Mouse (Mus musculus): Measurements from ENCODE around the gene Kdm1a. TPM values are rescaled to one million over a fixed set of nuclear protein-coding genes. Genes with fewer than 3 reads are reported as not detected.

The Kdm1a gene
- polyA plus RNA-seq, 2 experiments from 2014 or later: 21.0 to 25.9 TPM

DNA sequence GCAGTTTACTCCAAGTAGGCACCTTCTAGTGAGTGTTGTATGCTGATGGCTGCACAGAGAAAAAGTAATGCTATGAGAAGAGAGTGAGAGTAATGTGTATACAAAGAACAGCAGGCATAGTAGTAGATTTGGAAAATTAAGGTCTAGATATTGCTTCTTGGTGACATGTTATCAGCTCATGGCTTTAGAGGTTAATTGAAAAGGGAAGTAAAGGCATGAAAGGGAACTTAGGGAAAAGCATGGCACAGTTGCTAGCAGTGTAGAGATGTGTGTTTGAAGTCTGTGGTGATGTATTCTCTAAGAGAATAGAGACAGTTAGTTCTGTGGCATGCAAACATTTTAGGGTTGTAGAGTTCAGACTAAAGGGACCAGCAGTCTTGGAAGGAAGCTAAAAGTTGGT, 82.7 kb downstream of the Kdm1a start:
- ATAC-seq: no peak

- no peak for ATAC-seq
These were observed 83.9 kb downstream of the Kdm1a start for GRCm38 (mm10) chr4:136518576-136518975.

- no peak for ATAC-seq
These were observed 84.4 kb downstream of the Kdm1a start for GRCm38 (mm10) chr4:136518141-136518540.

GRCm38 (mm10) chr4:136512905-136513304, 89.6 kb downstream of the Kdm1a start:
- ATAC-seq: no peak

DNA sequence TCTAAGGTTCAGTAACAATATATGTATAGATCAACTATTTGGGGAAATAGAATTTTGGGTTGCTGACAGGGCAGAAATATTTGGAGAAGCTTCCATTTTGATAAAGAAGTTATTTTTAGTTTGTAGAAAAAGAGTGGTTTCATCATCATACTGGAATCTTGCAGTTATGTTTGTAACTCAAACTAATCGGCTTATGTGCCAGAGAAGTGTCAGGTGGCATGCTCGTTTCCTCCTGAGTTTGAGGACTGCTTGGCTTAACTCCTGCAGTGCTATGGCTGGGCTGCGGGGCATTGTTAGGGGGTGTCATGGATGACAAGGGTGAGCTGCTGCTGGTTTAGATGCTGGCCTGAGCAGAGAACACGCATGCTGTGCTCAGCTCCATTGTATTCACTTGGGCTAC, 90.8 kb downstream of the Kdm1a start:
- ATAC-seq: no peak

- no peak for ATAC-seq
These were observed 92.7 kb downstream of the Kdm1a start for GRCm38 (mm10) chr4:136509857-136510256.

GRCm38 (mm10) chr4:136505426-136506215, 96.9 kb downstream of the Kdm1a start:
- no peak for ATAC-seq

Other genes starting within 250 kb of the Kdm1a start
- not detected for gene Htr1d, start 179.2 kb downstream of the Kdm1a start, polyA plus RNA-seq (2017; shearing (Covaris generic))
- not detected for gene 6030445D17Rik, start 140.5 kb downstream of the Kdm1a start, polyA plus RNA-seq (2017; shearing (Covaris generic))
- 1 to 10 TPM; 5.8 to 7.2 TPM for gene Luzp1, start 133.0 kb downstream of the Kdm1a start, polyA plus RNA-seq (2017; shearing (Covaris generic))
- gene Tex46, start 7.7 kb upstream of the Kdm1a start, polyA plus RNA-seq (2017; shearing (Covaris generic)): not detected
- under 1 TPM in 1 of 2 experiments, not detected in 1; 0.17 TPM for gene Lactbl1, start 19.9 kb upstream of the Kdm1a start, polyA plus RNA-seq (2017; shearing (Covaris generic))
- gene Ephb2, start 233.3 kb upstream of the Kdm1a start, polyA plus RNA-seq (2017; shearing (Covaris generic)): not detected